Mouse (Mus musculus) granulocyte monocyte progenitor cell, adult 5-6 weeks (primary cell): ENCODE measurements at regions not wholly inside any gene's neighbourhood (a gene's known extent, or its start where the extent isn't known, plus 50 kb on each side); places are given as distances from the start of the nearest gene placed in this dataset.
"Not testable (repeated sequence)": the region's sequence is repeated elsewhere in the genome, so short reads cannot be mapped to it uniquely, and the experiment has no call there.

ENCODE experiments used
- ATAC-seq: replicated peaks from 2 replicates; pipeline ENCODE4 v1.8.0; 2016; ENCODE audit warnings: mild to moderate bottlenecking, moderate TSS enrichment, inconsistent platforms; ENCODE audit not compliant: poor library complexity, severe bottlenecking

- no peak for ATAC-seq
Observed at GRCm38 (mm10) chr14:86599511-86599910, 541.5 kb downstream of the Diaph3 start.

GRCm38 (mm10) chr14:86588525-86588924, 552.5 kb downstream of the Diaph3 start:
- ATAC-seq, result no peak

- ATAC-seq, result not testable (repeated sequence)
Observed at GRCm38 (mm10) chr14:86585959-86586358, 555.1 kb downstream of the Diaph3 start.

GRCm38 (mm10) chr14:86562728-86563127, 578.3 kb downstream of the Diaph3 start:
- ATAC-seq, result peak; percentile 65

GRCm38 (mm10) chr14:86537992-86538391, 603.0 kb downstream of the Diaph3 start:
- no peak for ATAC-seq

GRCm38 (mm10) chr14:86536341-86537027, 604.6 kb downstream of the Diaph3 start:
- no peak for ATAC-seq

- ATAC-seq, result no peak
Observed at GRCm38 (mm10) chr14:86510408-86510807, 630.6 kb downstream of the Diaph3 start.

- ATAC-seq, result no peak
Observed at GRCm38 (mm10) chr14:86509686-86510085, 631.3 kb downstream of the Diaph3 start.

GRCm38 (mm10) chr14:86506286-86506685, 634.7 kb downstream of the Diaph3 start:
- no peak for ATAC-seq

GRCm38 (mm10) chr14:86490826-86491225, 650.2 kb downstream of the Diaph3 start:
- no peak for ATAC-seq

GRCm38 (mm10) chr14:86489872-86490631, 651.0 kb downstream of the Diaph3 start:
- no peak for ATAC-seq

GRCm38 (mm10) chr14:86489044-86489816, 651.8 kb downstream of the Diaph3 start:
- no peak for ATAC-seq

GRCm38 (mm10) chr14:86487285-86487897, 653.6 kb downstream of the Diaph3 start:
- no peak for ATAC-seq

- no peak for ATAC-seq
Observed at GRCm38 (mm10) chr14:86484247-86484646, 656.8 kb downstream of the Diaph3 start.

- no peak for ATAC-seq
Observed at GRCm38 (mm10) chr14:86473604-86474003, 667.4 kb downstream of the Diaph3 start.

- ATAC-seq, result no peak
Observed at GRCm38 (mm10) chr14:86470462-86470861, 670.6 kb downstream of the Diaph3 start.

- ATAC-seq, result no peak
Observed at GRCm38 (mm10) chr14:86467886-86468463, 673.1 kb downstream of the Diaph3 start.

GRCm38 (mm10) chr14:86463388-86463787, 677.6 kb downstream of the Diaph3 start:
- no peak for ATAC-seq

GRCm38 (mm10) chr14:86453142-86453541, 687.9 kb downstream of the Diaph3 start:
- ATAC-seq, result no peak

- ATAC-seq, result no peak
Observed at GRCm38 (mm10) chr14:86450616-86451015, 690.4 kb downstream of the Diaph3 start.
